Mouse (Mus musculus) c-Kit-negative CD71-positive TER-119-positive erythroid progenitor cells, embryonic 14.5 days (primary cell): ENCODE results near the gene Cspg4.
"Not testable (repeated sequence)": the region's sequence is repeated elsewhere in the genome, so short reads cannot be mapped to it uniquely, and the experiment has no call there.

Experiments
- DNase-seq: peaks from one replicate; pipeline ENCODE4 v3.0.0-alpha.2; 2013; ENCODE audit warnings: low read depth, low spot score

Gene Cspg4

DNA sequence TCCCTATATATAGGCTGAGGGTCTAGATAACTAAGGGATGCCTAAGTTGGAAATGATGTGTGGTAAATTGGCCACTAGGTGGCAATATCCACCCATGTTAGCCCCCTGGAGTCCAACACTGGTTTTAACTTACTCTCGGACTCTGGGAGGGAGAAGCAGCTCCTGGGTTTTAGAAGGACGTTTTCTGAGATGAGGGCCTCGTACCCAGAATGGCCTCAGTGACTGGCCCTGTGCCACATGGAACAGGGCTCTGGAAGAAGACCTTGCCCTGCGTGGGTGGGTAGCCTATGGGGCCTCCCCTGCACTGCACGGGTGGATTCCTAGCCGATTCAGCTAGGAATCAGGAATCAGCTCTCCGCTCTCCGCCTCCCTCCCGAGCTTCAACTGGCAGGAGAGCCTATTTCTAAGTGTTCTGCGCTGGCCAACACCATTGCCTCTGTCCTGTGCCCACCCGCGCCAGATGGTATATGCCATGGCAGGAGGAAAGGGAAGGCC lies 26.7 kb downstream of the Cspg4 start:
- peak; percentile 37 for DNase-seq

DNA sequence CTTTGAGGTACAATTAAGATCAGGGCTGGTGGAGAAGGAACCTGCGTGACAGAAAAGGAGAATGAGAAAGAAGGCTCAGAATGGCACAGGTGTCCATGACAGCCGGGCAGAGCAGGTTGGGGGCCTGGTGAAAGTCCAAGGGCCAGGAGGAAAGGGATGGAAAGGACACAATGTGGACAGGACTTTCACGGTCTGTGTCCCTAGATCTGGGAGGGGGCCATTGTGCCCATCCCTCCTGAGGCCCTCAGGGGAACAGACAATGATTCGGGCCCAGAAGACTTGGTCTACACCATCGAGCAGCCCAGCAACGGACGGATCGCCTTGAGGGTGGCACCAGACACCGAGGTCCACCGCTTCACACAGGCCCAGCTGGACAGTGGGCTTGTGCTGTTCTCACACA lies 27.3 kb downstream of the Cspg4 start:
- DNase-seq, result no peak

DNA sequence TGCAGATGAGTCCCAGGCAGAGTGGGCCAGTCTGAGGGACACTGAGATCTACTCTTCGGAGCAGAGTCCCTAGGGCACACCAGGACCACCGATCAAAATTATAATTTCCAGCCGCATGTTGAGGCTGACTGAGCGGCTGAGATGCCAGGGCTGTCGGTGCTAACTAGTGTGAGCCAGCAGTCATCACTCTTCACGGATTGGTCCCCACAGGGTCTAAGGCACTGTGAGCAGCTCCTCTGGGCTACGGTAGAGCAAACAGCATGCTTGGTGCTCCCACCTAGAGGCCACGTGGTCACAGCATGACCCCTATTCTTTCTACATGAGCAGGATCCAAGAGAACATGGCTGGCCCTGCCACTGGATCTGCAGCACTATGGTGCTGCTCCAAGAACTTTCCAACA lies 28.5 kb downstream of the Cspg4 start:
- DNase-seq, result no peak

DNA sequence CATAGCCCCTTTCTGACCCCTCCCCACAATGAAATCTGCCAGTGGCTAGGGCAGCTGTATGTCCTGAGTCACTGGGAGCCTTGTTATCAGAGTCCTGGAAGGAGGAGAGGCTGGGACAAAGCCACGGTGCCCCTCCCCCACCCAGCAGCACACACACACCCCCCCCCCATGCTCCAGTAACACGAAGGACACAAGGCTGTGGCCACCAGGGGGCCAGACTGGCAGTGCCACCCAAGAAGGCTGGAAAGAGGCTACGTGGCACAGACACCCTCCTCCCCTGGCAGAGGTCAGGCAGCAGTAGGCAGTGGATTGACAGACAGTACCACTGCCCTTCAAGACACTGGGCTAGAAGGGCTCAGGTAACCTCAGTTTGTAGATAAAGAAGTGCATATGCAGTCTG lies 29.2 kb downstream of the Cspg4 start:
- no peak for DNase-seq

DNA sequence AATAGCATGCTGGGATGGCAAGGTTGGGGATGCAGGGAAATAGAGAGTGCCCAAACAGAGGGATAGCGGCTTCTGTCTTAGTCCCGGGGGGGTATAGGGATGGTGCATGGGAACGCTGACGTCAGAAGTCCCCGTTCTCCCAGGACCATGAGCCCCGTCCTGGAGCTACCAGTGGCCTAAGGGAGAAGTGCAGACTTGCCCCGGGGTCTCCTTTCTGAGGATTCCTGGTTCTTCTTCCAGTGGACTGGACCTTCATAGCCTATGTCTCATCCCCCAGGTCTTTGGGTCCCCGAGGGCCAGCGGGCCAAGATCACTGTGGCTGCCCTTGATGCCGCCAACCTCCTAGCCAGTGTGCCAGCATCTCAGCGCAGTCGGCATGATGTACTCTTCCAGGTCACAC lies 31.9 kb downstream of the Cspg4 start:
- DNase-seq, result no peak

DNA sequence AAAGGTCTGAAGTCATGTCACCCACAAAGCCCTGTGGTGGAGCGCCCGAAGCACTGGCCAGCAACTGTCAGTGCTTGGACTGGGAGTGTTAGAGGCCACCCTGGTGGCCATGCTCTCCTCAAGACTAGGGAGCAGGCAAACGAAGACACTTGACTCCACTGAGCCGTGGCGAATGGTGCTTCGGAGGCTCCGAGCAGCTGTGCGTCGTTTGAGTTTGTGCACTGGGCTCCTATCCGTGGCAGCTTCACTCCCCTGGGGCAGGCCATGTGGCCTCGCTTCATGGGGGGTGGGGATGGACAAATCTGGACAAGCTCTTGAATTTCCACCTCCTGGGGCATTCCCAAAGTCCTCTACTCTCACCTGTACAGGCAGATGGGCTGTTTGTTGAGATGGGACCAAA lies 34.6 kb downstream of the Cspg4 start:
- DNase-seq, result no peak

DNA sequence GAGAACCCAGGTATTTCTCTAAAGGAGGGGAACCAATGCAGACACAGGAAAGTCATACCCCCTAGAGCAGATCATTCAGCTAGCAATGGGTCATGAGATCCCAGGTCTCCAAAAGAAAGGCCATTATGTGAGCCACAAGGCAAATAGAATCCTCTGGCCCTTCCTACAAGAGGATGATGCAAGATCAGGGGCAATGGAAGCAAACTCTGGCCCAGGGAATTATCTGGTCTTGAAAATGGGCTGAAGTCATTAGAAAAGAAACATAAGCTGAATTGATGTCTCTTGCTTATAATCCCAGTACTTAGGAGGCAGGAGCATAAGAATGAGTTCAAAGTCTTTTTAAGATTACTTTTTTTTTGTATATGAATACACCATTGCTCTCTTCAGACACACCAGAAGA lies 35.2 kb downstream of the Cspg4 start:
- DNase-seq, result no peak

DNA sequence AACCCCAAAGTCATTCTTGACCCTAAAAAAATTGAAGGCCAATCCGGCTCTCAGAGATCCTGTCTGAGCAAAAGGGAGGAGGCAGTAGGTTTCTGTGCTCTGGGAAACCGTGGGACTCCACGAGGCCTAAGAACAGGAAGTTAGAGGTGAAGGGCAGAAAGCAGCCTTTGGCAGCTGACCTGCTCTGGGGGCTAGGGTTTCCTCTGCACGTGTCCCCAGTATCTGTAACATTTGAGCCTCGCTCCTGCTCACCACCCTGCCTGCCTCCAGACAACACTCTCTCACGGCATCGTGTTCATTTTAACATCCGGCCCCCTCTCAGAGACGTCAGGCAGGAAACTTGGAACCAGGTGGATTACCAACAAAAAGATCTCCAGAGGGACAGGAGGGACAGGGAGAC lies 35.7 kb downstream of the Cspg4 start:
- no peak for DNase-seq

DNA sequence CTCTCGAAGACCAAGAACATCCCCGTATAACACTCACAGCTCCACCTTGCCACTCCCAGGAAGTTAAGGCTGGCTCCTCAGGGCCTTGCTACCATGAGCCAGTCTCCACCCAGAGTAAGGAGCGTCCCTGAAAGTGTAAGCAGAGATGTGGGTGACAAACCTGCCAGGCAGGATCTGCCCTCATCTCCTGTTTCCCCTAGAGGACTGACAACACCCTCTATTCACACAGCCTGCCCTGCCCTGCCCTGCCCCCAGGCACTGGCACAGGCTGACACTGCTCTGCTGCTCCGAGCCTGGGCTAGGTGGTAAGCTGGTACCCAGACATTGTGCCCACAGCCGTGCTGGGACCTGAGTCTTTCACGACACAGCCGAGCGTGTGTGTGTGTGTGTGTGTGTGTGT lies 36.4 kb downstream of the Cspg4 start:
- DNase-seq, result no peak

DNA sequence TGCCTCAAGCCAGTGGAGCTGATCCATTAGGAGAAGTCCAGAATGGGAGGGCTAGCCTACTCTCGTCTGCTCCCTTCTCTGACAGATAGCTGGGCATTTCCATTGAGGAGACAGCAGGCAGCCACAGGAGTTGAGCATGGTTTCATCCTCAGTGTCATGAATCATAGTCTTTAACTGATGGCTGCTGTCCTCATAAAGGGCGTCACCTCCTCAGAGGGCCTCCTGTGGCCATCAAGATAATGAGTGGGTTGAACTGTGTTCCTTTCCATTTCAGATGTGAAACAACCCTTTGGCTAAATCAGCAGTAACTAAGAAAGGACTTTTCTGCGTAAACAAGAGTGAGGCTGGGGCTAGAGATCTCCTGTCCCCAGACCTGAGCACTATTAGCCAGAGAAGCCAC lies 38.8 kb downstream of the Cspg4 start:
- DNase-seq, result no peak

DNA sequence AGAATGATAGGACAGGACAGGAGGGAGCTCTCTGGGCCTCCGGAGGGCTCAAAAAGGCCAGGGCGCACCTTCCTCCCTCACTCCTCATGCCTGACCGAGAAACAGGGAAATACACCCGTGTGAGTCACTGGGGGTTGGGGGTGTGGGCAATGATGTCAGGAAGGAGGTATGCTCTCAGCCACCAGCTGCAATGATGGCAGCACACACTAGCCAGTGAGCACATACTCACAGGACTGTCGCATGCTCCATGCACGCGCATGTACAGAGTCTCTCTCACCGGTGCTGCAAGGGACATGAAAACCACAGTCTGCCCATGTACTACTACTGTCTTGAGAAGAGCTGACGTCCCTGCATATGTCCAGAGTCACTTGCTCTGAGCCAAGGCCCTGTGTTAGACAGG lies 42.7 kb downstream of the Cspg4 start:
- DNase-seq, result no peak

DNA sequence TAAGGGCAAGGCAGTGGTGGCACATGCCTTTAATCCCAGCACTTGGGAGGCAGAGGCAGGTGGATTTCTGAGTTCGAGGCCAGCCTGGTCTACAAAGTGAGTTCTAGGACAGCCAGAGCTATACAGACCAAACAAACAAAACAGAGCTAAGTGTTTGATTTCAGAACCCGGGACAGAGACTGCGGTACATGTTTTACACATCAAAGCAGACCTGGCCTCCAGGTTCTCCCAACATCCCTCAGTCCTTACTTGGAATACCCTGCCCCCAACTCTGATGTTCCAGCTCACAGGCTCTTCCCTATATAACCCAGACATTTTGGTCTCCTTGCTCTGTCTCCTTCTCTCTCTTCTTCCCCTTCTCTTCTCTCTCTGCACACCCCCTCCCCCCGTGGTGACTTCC lies 45.2 kb downstream of the Cspg4 start:
- DNase-seq, result not testable (repeated sequence)

DNA sequence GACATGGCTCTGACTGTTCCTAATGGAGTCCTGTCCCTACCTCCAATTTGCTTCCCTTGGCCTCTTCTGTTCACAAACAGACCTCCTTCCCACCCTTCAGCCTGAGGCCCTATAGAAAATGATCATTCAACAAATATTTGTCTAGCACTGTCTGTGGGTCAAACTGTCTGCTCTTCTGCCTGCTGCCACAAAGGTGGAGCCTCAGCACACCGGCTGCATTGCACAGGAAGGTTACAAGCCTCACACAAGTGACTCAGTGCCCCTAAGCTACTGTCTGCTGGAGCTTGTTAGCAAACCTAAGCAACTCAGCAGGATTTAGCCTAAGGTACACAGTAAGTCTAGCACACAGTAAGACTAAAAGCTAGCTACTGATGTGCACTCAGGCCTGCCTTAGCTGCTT lies 46.2 kb downstream of the Cspg4 start:
- DNase-seq, result no peak

DNA sequence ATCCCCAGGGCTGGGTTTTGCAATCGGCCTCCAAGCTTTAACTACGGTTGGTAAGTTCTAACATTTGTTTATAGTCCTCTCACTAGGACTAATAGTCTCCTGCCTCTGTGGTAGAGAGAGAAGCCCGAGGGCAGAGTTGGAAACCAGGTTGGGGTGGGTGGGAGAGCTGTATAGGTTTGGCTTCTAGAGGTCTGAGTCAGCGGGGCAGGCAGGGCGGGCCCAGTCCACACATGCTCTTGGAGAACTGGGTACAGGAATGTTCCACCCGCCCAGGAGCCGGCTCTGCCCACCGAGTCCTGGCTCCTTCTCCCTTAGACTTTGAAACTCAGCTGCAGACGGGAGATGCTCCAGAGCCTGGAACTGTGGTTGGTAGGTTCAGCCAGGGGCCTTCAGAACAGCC lies 49.2 kb downstream of the Cspg4 start:
- no peak for DNase-seq

DNA sequence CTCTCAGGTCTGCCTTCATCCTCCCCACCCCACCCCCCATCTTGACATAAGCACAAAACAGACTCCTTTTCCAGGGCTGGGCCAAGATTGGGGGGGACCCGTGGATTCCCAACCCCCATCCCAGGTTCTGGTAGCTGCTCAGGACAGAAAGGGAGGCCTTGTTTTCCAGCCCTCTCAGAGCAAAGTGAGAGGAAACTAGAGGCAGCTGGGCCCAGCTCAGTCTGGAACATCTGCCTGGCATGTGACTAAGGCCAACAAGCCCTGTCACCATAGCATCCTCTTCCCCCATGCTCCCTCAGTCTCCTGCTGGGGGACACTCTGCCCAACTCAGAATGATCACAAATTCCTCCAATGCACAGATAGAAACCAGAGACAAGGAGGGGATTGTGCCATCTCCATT lies 50.3 kb downstream of the Cspg4 start:
- DNase-seq, result no peak

DNA sequence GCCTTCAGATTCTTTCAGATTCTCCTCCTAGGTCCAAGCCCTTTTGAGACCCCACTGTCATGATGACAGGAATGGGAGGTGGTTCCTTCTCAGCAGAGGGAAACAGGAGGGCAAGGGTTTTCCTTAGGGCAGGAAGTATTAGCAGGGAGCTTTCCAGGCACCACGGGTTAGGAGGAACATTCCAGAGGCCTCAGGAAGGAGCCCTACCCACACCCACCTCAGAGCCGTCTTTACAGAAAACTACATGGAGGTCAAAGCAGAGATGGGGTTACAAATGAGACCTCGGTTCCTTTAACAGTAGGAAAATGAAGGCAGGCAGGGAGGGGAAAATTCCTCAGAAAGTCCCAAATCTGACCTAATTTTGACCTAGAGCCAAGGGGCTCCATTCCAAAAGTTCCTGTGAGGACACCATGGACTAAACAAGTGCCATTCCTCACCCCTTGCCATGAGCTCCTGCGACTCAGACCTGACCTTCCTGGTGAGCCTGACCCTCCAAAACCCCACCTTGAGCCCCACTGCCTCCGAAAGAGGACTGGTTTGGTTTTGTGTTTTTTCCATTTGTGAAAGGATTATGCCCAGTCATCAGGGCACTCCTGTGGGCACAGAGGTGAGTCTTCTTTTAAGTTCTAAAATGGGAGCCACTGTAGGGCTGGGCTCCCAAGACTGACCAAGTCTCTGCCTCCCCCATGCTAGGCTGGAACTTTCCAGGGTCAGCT lies 51.0 kb downstream of the Cspg4 start:
- DNase-seq, result no peak

DNA sequence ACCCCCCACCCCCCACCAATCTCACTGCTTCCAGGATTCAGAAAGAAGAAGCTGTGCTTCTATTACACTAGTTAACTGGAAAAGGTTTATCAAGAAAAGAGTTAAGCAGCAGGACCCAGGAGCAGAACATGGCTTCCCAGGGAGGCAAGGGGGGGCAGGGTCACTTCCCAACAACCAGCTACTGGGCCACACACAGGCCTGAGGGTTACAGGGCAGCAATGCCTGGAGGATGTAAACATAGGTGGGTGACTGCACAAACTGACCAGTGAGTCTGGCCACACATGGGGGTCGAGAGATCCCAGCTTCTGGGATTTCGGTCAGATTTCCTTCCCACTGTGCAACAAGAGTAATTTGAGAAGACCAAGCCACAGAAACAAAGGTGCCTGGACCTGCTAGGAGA lies 52.3 kb downstream of the Cspg4 start:
- no peak for DNase-seq

DNA sequence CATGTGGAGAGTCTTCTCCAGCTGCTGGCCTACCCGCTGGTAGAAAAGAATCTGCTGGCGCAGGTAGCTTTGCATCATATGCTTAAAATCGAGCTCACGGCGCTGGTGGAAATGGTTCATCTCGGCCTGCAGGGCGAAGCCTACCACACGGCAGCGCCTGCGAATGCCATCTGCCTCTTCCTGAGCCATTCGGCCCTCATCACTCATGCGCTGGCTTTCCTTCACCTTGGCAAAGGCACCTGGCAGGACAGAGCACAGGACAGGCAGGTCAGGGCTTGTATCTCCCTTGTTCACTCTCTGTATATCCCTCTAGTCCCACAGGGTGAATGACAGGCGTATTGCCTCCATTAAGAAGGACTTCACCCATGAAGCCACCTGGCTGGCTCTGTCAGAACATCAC lies 53.6 kb downstream of the Cspg4 start:
- no peak for DNase-seq

DNA sequence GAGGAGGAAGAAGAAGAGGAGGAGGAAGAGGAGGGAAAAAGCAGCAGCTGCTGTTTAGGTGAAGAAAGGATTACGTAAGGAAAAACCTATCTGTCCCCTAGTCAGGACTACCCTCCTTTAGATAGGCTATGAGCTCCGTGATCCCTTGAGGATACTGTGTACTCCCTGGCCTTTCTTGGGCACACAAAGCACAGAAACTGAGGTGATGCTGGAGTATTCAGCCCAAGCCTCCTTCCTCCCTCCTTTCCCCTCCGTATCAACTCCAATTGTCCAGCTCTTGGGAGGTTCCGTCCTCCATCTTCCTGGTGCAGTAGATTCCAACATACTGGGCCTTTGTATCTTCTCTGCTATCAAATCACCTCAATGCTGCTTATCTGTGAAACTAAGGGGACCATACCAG lies 57.9 kb downstream of the Cspg4 start:
- no peak for DNase-seq

DNA sequence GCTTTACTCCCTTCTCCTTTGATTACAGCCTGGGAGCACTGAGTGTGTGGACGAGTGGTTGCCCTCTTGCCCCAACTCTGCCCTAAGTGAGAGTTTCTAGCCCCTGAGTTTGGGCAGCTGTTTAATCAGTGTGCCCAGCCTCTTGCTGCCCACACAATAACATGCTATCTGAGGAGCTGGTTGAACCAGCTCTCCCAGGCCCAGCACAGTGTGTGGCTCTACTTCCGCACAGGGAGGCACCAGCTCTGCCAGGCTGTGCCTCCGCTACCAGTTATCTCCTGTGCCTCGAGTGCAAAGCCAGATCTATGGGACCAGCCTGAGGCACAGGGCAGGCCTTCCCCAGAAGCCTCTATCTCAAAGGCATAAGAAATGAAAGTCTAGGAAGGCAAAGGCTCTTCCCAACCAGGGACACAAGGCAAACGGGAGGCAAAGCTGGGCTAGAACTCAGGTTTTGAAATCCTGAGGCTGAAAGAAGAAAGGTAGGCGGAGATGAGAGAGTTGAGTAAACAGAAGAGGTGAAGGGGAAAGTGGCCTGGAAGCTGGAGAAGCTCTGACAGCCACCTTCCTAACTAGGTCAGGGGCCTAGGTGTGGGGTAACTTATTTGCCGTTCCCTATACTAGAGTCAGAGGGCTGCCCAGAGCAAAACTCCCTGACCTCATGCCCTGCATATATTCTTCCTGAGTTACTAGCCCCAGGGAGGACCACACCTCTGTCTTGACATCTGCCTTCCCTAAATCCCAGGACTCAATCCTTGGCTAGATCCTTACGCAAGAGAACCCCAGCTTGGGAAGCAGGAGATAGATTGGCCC lies 59.2 kb downstream of the Cspg4 start:
- DNase-seq, result no peak

DNA sequence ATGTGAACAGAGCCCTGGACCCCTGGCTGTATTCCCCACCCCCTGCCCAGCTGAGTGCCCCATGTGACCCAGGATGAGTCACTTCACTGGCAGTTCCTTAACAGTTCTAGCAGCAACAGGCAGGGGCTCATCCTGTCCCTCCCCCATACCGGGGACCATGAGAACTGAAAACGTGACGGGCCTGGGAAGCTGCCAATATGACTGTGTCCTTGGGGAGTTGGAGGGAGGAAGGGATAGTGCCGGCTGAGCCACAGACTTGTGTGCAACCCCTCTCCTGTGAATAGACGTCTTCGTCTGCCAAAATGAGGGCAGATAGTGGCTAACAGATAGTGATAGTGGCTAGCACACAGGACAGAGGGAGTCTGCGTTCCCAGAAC lies 59.8 kb downstream of the Cspg4 start:
- DNase-seq, result no peak

DNA sequence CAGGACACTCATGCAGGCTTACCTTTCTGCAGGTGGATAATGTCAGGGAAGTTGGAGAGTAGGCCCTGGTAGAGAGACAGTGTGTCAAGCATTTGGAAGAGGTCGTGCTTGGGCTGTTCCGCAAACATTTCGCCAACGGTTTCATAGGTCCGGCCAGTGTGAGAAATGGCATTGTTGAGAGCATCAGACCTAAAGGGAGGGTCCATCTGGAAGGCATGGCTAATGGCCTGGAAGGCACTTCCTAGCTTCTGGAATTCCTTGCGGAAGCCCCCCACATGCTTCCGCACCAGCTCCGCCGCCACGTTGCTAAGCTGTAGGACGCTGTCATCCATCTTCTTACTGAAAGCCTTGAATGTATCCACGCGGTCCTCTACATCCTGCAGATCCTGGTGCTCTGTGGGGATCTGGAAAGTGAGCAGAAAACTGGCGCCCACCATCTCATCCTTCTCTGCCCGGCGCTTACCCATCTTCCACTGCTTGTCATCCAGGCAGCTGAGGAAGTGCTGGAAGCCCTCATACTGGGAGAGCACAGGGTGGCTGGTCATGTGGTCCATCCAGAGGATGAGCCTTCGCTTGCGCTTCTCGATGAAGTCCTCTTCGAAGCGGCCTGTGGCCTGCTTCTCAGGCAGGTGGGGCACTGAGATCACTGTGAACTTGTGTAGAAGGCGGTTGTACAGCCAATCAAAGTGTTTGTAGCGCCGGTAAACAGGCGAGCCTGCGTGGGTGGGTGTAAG lies 60.6 kb downstream of the Cspg4 start:
- no peak for DNase-seq

DNA sequence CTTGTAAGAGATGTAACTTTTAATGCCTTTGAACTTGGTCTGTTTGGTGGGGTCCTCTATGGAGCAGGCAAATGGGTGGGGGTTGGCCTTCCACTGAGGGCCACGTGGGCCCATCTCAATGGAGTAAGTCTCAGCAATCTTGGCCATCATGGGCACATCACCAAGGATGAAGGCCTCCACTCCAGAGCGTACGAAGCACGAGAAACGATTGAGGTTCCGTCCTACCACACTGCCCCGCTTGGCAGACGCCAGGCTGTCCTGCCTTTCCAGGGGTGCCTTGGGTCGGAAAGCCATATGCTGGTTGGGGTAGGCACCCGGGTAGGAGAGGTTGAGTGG lies 61.2 kb downstream of the Cspg4 start:
- no peak for DNase-seq
